In genomic region chr2:3656834-3657233, GRCm38 (mm10) we compare ENCODE assay signal across 9 mouse cellular contexts.
DNase-seq lines count a peak whose midpoint lies in the region; ATAC-seq and TF ChIP-seq lines count a peak whose summit lies in the region.
"Had no signal": no experiment of that assay in that cellular context is flagged by ENCODE, and none has a peak within 500 bp of the region (broad histone marks: within the 10 kb centered on the region; RNA-seq: fewer than 3 reads in every experiment).

No protein-coding gene starts in this region.

- peak overlapping the region; percentile 33 to 42 for H3K4me3 ChIP-seq in MEL (ENCODE audit: control insufficient read depth in 1 of 2, insufficient read depth in 1 of 2, low read depth in 2 of 2, low read length in 2 of 2)
- H3K4me3 ChIP-seq: forebrain, embryonic 13.5 days had no signal

- peak overlapping the region; percentile 51 for H3K9ac ChIP-seq in MEL (ENCODE audit: control insufficient read depth, low read depth, low read length, poor library complexity, severe bottlenecking)
- H3K9ac ChIP-seq: forebrain, embryonic 13.5 days had no signal

- DNase-seq in lung, postnatal 36 days: peak; percentile 47
- DNase-seq in lung, postnatal 4 days: no peak
- DNase-seq in MEL (ENCODE audit: low read depth, low spot score): peak; percentile 84
- no peak for DNase-seq in layer of hippocampus, adult 11-12 months (ENCODE audit: low spot score)
- no peak for DNase-seq in cerebellum, postnatal 14 days
- DNase-seq: heart, postnatal 10 days had no signal

- no peaks in the 10 kb centered on the region for H3K9me3 ChIP-seq in MEL (replicated peaks; ENCODE audit: insufficient read depth, low read length)
- H3K9me3 ChIP-seq: forebrain, embryonic 13.5 days had no signal

- H3K36me3 ChIP-seq in MEL (ENCODE audit: control insufficient read depth in 1 of 2, insufficient read depth in 2 of 2, low read length in 2 of 2): peaks cover 0 to 28% of the 10 kb centered on the region in 2 experiments; a peak in 2 of 4 replicates

- no peak for TF ChIP-seq POLR2A in MEL (IDR thresholded peaks at IDR 0.05; ENCODE audit: control insufficient read depth in 1 of 2, insufficient read depth in 1 of 2, low read depth in 1 of 2, low read length in 2 of 2, poor library complexity in 1 of 2)

- peaks cover 21 to 26% of the 10 kb centered on the region in 2 experiments for H3K4me1 ChIP-seq in MEL (ENCODE audit: control insufficient read depth in 1 of 2, insufficient read depth in 2 of 2, low read length in 2 of 2)
- H3K4me1 ChIP-seq: forebrain, embryonic 13.5 days had no signal

- TF ChIP-seq RAD21 in MEL (IDR thresholded peaks at IDR 0.05; ENCODE audit: low read depth, low read length): no peak

- peak overlapping the region; percentile 97 for H3K27ac ChIP-seq in MEL (ENCODE audit: control insufficient read depth, low read depth, low read length)
- H3K27ac ChIP-seq: forebrain, embryonic 13.5 days had no signal

- no peak for TF ChIP-seq CTCF in MEL (IDR thresholded peaks at IDR 0.05 in 2 of 3, conservative IDR thresholded peaks at IDR 0.05 in 1 of 3; ENCODE audit: control insufficient read depth in 1 of 3, insufficient read depth in 1 of 3, low read depth in 2 of 3, low read length in 3 of 3, poor library complexity in 1 of 3, severe bottlenecking in 1 of 3)

- TF ChIP-seq EP300 in MEL (IDR thresholded peaks at IDR 0.05; ENCODE audit: low read depth in 1 of 2, low read length in 2 of 2): peak; percentile 33 to 61; a peak in 3 of 4 replicates

- no peaks in the 10 kb centered on the region for H3K79me2 ChIP-seq in MEL (ENCODE audit: control insufficient read depth, insufficient read depth, low read length, poor library complexity)

- H3K27me3 ChIP-seq in MEL (ENCODE audit: control insufficient read depth in 1 of 2, insufficient read depth in 2 of 2, low read length in 2 of 2): no peaks in the 10 kb centered on the region
- H3K27me3 ChIP-seq: forebrain, embryonic 13.5 days had no signal

- peak; percentile 53 for ATAC-seq in granulocyte monocyte progenitor cell, adult 5-6 weeks (replicated peaks; ENCODE audit: poor library complexity, severe bottlenecking)
- peak; percentile 47 for ATAC-seq in neutrophil, adult 5-6 weeks (ENCODE audit: extremely low read depth, insufficient number of reproducible peaks, low FRiP score, poor library complexity, severe bottlenecking)
- ATAC-seq: forebrain, embryonic 13.5 days had no signal

TF ChIP-seq in MEL, 35 proteins besides CTCF, POLR2A, EP300 and RAD21:
- 0 out of 2 replicates have a peak, but pooled peaks have one; percentile 15 for TF ChIP-seq GATA1 (IDR thresholded peaks at IDR 0.05; ENCODE audit: low read depth, low read length)
- TF ChIP-seq UBTF (IDR thresholded peaks at IDR 0.05; ENCODE audit: borderline replicate concordance, insufficient read depth, low read depth, low read length): no peak
- TF ChIP-seq CHD2 (IDR thresholded peaks at IDR 0.05; ENCODE audit: low read length): no peak
- TF ChIP-seq MYC (IDR thresholded peaks at IDR 0.05; ENCODE audit: low read depth, low read length): no peak
- TF ChIP-seq MAX (IDR thresholded peaks at IDR 0.05; ENCODE audit: low read length): no peak
- peak; percentile 40; the same call in 1 of the 2 replicates for TF ChIP-seq RCOR1 (IDR thresholded peaks at IDR 0.05; ENCODE audit: low read depth, low read length)
- no peak for TF ChIP-seq MXI1 (IDR thresholded peaks at IDR 0.05; ENCODE audit: low read depth, low read length)
- TF ChIP-seq MAZ (IDR thresholded peaks at IDR 0.05; ENCODE audit: low read depth, low read length): no peak
- TF ChIP-seq HCFC1 (IDR thresholded peaks at IDR 0.05; ENCODE audit: low read depth, low read length): 0 out of 2 replicates have a peak, but pooled peaks have one; percentile 12
- no peak for TF ChIP-seq TCF12 (IDR thresholded peaks at IDR 0.05; ENCODE audit: low read depth, low read length)
- no peak for TF ChIP-seq GABPA (IDR thresholded peaks at IDR 0.05; ENCODE audit: low read depth, low read length)
- TF ChIP-seq ZC3H11A (IDR thresholded peaks at IDR 0.05; ENCODE audit: low read depth, low read length): no peak
- no peak for TF ChIP-seq CHD1 (IDR thresholded peaks at IDR 0.05; ENCODE audit: low read depth, low read length)
- peak; percentile 83 for TF ChIP-seq ETS1 (IDR thresholded peaks at IDR 0.05; ENCODE audit: low read depth, low read length)
- TF ChIP-seq SIN3A (IDR thresholded peaks at IDR 0.05; ENCODE audit: low read length): peak; percentile 37; the same call in 1 of the 2 replicates
- no peak for TF ChIP-seq BHLHE40 (IDR thresholded peaks at IDR 0.05; ENCODE audit: borderline replicate concordance, low read depth, low read length)
- TF ChIP-seq NELFE (IDR thresholded peaks at IDR 0.05; ENCODE audit: low read depth, low read length): no peak
- no peak for TF ChIP-seq ELF1 (IDR thresholded peaks at IDR 0.05; ENCODE audit: low read depth, low read length)
- no peak for TF ChIP-seq POLR2AphosphoS2 (IDR thresholded peaks at IDR 0.05; ENCODE audit: low read length)
- no peak for TF ChIP-seq TBP (IDR thresholded peaks at IDR 0.05; ENCODE audit: low read depth, low read length)
- no peak for TF ChIP-seq NRF1 (IDR thresholded peaks at IDR 0.05; ENCODE audit: insufficient read depth, low read depth, low read length, poor library complexity, severe bottlenecking)
- no peak for TF ChIP-seq USF2 (IDR thresholded peaks at IDR 0.05; ENCODE audit: borderline replicate concordance in 1 of 2, insufficient read depth in 1 of 2, low read depth in 1 of 2, low read length in 2 of 2)
- no peak for TF ChIP-seq ZMIZ1 (IDR thresholded peaks at IDR 0.05; ENCODE audit: low read depth, low read length)
- TF ChIP-seq MAFK (IDR thresholded peaks at IDR 0.05; ENCODE audit: borderline replicate concordance, low read depth, low read length): no peak
- TF ChIP-seq SMC3 (IDR thresholded peaks at IDR 0.05; ENCODE audit: low read depth, low read length): no peak
- no peak for TF ChIP-seq E2F4 (IDR thresholded peaks at IDR 0.05; ENCODE audit: borderline replicate concordance, low read depth, low read length)
- no peak for TF ChIP-seq MEF2A (IDR thresholded peaks at IDR 0.05; ENCODE audit: extremely low read depth, insufficient replicate concordance, low read depth, low read length, poor library complexity, severe bottlenecking)
- TF ChIP-seq ZNF384 (IDR thresholded peaks at IDR 0.05; ENCODE audit: low read depth, low read length): no peak
- no peak for TF ChIP-seq USF1 (IDR thresholded peaks at IDR 0.05; ENCODE audit: low read depth, low read length)
- no peak for TF ChIP-seq ZKSCAN1 (IDR thresholded peaks at IDR 0.05; ENCODE audit: low read depth, low read length)
- TF ChIP-seq TAL1 (IDR thresholded peaks at IDR 0.05; ENCODE audit: low read length): no peak
- no peak for TF ChIP-seq KAT2A (conservative IDR thresholded peaks at IDR 0.05; ENCODE audit: low read depth, low read length)
- TF ChIP-seq POLR2AphosphoS5 (IDR thresholded peaks at IDR 0.05; ENCODE audit: borderline replicate concordance, low read depth, low read length): no peak
- no peak for TF ChIP-seq JUND (IDR thresholded peaks at IDR 0.05; ENCODE audit: low read depth, low read length)
- TF ChIP-seq MYB (IDR thresholded peaks at IDR 0.05; ENCODE audit: low read depth, low read length): no peak

Comparison
In these comparisons a context has a peak if more than half of its experiments do, and no peak if none do; other contexts are left out.
1. DNase-seq: peak in lung, postnatal 36 days (single experiment) and MEL (single experiment); none in lung, postnatal 4 days (0 of 2), layer of hippocampus, adult 11-12 months (single experiment) and cerebellum, postnatal 14 days (0 of 2).